Mouse (Mus musculus): Measurements from ENCODE around the gene Irf2. TPM values are rescaled to one million over a fixed set of nuclear protein-coding genes. Genes with fewer than 3 reads are reported as not detected.

Gene Irf2
- polyA plus RNA-seq, 1 experiment, result 33.2 TPM

- Histone ChIP-seq H3K4me1 (ENCODE audit: control insufficient read depth, insufficient read depth, low read length) (no peaks in the 10 kb centered on the region), H3K4me3 (ENCODE audit: insufficient read depth, low read length) (no peak overlapping the region), H3K27ac (ENCODE audit: insufficient read depth, low read length) (no peak overlapping the region)
- TF ChIP-seq CTCF (IDR thresholded peaks at IDR 0.05; ENCODE audit: borderline replicate concordance, insufficient read depth, low read length), result no peak
- no peak for TF ChIP-seq POLR2A (IDR thresholded peaks at IDR 0.05; ENCODE audit: low read depth, low read length)
Measured at GRCm38 (mm10) chr8:46804721-46805120, 65.2 kb downstream of the Irf2 start.

GRCm38 (mm10) chr8:46811021-46811622 is 71.6 kb downstream of the Irf2 start:
- 0 out of 2 replicates have a peak, but pooled peaks cover 2% of the 10 kb centered on the region for H3K4me1 ChIP-seq (ENCODE audit: control insufficient read depth, insufficient read depth, low read length)
- TF ChIP-seq POLR2A (IDR thresholded peaks at IDR 0.05; ENCODE audit: low read depth, low read length) (no peak), CTCF (IDR thresholded peaks at IDR 0.05; ENCODE audit: borderline replicate concordance, insufficient read depth, low read length) (no peak)
- peak overlapping the region; percentile 30 for H3K27ac ChIP-seq (ENCODE audit: insufficient read depth, low read length)
- no peak overlapping the region for H3K4me3 ChIP-seq (ENCODE audit: insufficient read depth, low read length)

GRCm38 (mm10) chr8:46811944-46812343 is 72.4 kb downstream of the Irf2 start:
- no peak for TF ChIP-seq CTCF (IDR thresholded peaks at IDR 0.05; ENCODE audit: borderline replicate concordance, insufficient read depth, low read length)
- no peak for TF ChIP-seq POLR2A (IDR thresholded peaks at IDR 0.05; ENCODE audit: low read depth, low read length)

GRCm38 (mm10) chr8:46812966-46813365 is 73.4 kb downstream of the Irf2 start:
- TF ChIP-seq POLR2A (IDR thresholded peaks at IDR 0.05; ENCODE audit: low read depth, low read length), result no peak
- TF ChIP-seq CTCF (IDR thresholded peaks at IDR 0.05; ENCODE audit: borderline replicate concordance, insufficient read depth, low read length), result no peak
- H3K4me3 ChIP-seq (ENCODE audit: insufficient read depth, low read length), result no peak overlapping the region
- H3K27ac ChIP-seq (ENCODE audit: insufficient read depth, low read length), result no peak overlapping the region
- H3K4me1 ChIP-seq (ENCODE audit: control insufficient read depth, insufficient read depth, low read length), result peaks cover 3% of the 10 kb centered on the region; the same call in 1 of the 2 replicates

More at GRCm38 (mm10) chr8:46811944-46812343, 72.4 kb downstream of the Irf2 start:
- Histone ChIP-seq H3K27ac (ENCODE audit: insufficient read depth, low read length) (peak overlapping the region; percentile 27), H3K4me1 (ENCODE audit: control insufficient read depth, insufficient read depth, low read length) (0 out of 2 replicates have a peak, but pooled peaks cover 2% of the 10 kb centered on the region), H3K4me3 (ENCODE audit: insufficient read depth, low read length) (no peak overlapping the region)

GRCm38 (mm10) chr8:46818106-46818989 is 78.8 kb downstream of the Irf2 start:
- peak overlapping the region; percentile 1; the same call in 1 of the 2 replicates for H3K27ac ChIP-seq (ENCODE audit: insufficient read depth, low read length)
- H3K4me1 ChIP-seq (ENCODE audit: control insufficient read depth, insufficient read depth, low read length), result peaks cover 11% of the 10 kb centered on the region
- H3K4me3 ChIP-seq (ENCODE audit: insufficient read depth, low read length), result no peak overlapping the region
- TF ChIP-seq CTCF (IDR thresholded peaks at IDR 0.05; ENCODE audit: borderline replicate concordance, insufficient read depth, low read length) (no peak), POLR2A (IDR thresholded peaks at IDR 0.05; ENCODE audit: low read depth, low read length) (no peak)

GRCm38 (mm10) chr8:46818990-46819288 is 79.4 kb downstream of the Irf2 start:
- no peak overlapping the region for H3K27ac ChIP-seq (ENCODE audit: insufficient read depth, low read length)
- H3K4me3 ChIP-seq (ENCODE audit: insufficient read depth, low read length), result no peak overlapping the region
- peaks cover 11% of the 10 kb centered on the region for H3K4me1 ChIP-seq (ENCODE audit: control insufficient read depth, insufficient read depth, low read length)
- TF ChIP-seq POLR2A (IDR thresholded peaks at IDR 0.05; ENCODE audit: low read depth, low read length), result no peak
- no peak for TF ChIP-seq CTCF (IDR thresholded peaks at IDR 0.05; ENCODE audit: borderline replicate concordance, insufficient read depth, low read length)

- peak overlapping the region; percentile 2; the same call in 1 of the 2 replicates for H3K27ac ChIP-seq (ENCODE audit: insufficient read depth, low read length)
- TF ChIP-seq CTCF (IDR thresholded peaks at IDR 0.05; ENCODE audit: borderline replicate concordance, insufficient read depth, low read length) (no peak), POLR2A (IDR thresholded peaks at IDR 0.05; ENCODE audit: low read depth, low read length) (no peak)
- H3K4me3 ChIP-seq (ENCODE audit: insufficient read depth, low read length), result no peak overlapping the region
- no peaks in the 10 kb centered on the region for H3K4me1 ChIP-seq (ENCODE audit: control insufficient read depth, insufficient read depth, low read length)
Measured at GRCm38 (mm10) chr8:46828734-46829413, 89.3 kb downstream of the Irf2 start.

GRCm38 (mm10) chr8:46829414-46830111 is 90.0 kb downstream of the Irf2 start:
- no peak for TF ChIP-seq POLR2A (IDR thresholded peaks at IDR 0.05; ENCODE audit: low read depth, low read length)
- no peak for TF ChIP-seq CTCF (IDR thresholded peaks at IDR 0.05; ENCODE audit: borderline replicate concordance, insufficient read depth, low read length)
- H3K27ac ChIP-seq (ENCODE audit: insufficient read depth, low read length), result no peak overlapping the region
- H3K4me1 ChIP-seq (ENCODE audit: control insufficient read depth, insufficient read depth, low read length), result no peaks in the 10 kb centered on the region
- no peak overlapping the region for H3K4me3 ChIP-seq (ENCODE audit: insufficient read depth, low read length)
